Mouse (Mus musculus) olfactory bulb, adult 2 months (tissue): ENCODE measurements around the gene Trank1. TPM values are rescaled to one million over a fixed set of nuclear protein-coding genes. Genes with fewer than 3 reads are reported as not detected.

Experiments
- H3K27ac ChIP-seq: fragments of 200-500 bp; 2 replicates; pipeline ENCODE4 v1.5.1; 2012; ENCODE audit warnings: low read depth, low read length; ENCODE audit not compliant: insufficient read depth
- H3K4me1 ChIP-seq: fragments of 200-500 bp; 2 replicates; pipeline ENCODE4 v1.6.1; 2012; ENCODE audit warnings: low read length; ENCODE audit not compliant: control insufficient read depth, insufficient read depth
- H3K4me3 ChIP-seq: fragments of 200-500 bp; 2 replicates; pipeline ENCODE4 v1.5.1; 2012; ENCODE audit warnings: mild to moderate bottlenecking, low read depth, low read length, moderate library complexity; ENCODE audit not compliant: insufficient read depth
- CTCF ChIP-seq: fragments of 200-500 bp; IDR thresholded peaks from 2 replicates; pipeline ENCODE4 v1.5.1; 2012; ENCODE audit warnings: low read depth, mild to moderate bottlenecking, low read length, moderate library complexity; ENCODE audit not compliant: insufficient read depth
- POLR2A ChIP-seq: fragments of 200-500 bp; IDR thresholded peaks from 2 replicates; pipeline ENCODE4 v1.6.1; 2012; ENCODE audit warnings: mild to moderate bottlenecking, low read depth, low read length, moderate library complexity; ENCODE audit not compliant: insufficient read depth
- WGBS: fragments of 180-500 bp; shearing (Covaris S2); methylation state at CpG from one replicate; pipeline ENCODE4 v1.1.7; 2018; 5-methylcytosine and 5-hydroxymethylcytosine counted together
- polyA plus RNA-seq: library from polyadenylated mRNA; stranded (reverse); fragments of >200 nt; gene quantifications from 2 replicates; pipeline ENCODE4 v1.2.4, GENCODE M21; 2012; ENCODE audit warnings: low replicate concordance; ENCODE audit not compliant: missing spikeins, insufficient read depth, insufficient read length

Gene Trank1
- polyA plus RNA-seq, 1 experiment: 47.9 TPM

DNA sequence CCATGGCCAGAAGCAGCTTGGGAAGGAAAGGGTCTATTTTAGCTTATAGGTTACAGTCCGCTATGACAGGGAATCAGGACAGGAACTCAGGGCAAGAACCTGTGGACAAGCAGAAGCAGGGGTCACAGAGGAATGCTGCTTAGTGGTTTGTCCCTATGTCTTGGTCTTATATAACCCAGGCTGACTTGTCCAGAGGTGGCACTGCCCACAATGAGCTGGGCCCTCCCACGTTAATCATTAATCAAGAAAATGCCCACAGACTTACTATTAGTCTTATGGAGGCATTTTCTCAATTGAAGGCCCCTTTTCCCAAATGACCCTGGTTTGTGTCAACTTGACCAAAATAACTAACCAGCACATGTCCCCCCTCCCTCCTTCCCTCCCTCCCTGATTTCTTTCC, 129.6 kb downstream of the Trank1 start:
- TF ChIP-seq POLR2A: no peak
- TF ChIP-seq CTCF: no peak
- Histone ChIP-seq H3K27ac (no peak overlapping the region), H3K4me3 (no peak overlapping the region), H3K4me1 (peaks cover 10% of the 10 kb centered on the region)
- 94% methylated on average over 2 of the region's 2 CpGs for WGBS

Other genes with a start within 250 kb of the Trank1 start
- not detected in 2 replicates for gene Lrrfip2, start 194.1 kb upstream of the Trank1 start, polyA plus RNA-seq
- not detected in 2 replicates for gene Mlh1, start 39.9 kb upstream of the Trank1 start, polyA plus RNA-seq
- 80.5 TPM in 1 of 2 replicates, not detected in the other for gene Epm2aip1, start 39.8 kb upstream of the Trank1 start, polyA plus RNA-seq
- not detected in 2 replicates for gene Dclk3, start 127.3 kb downstream of the Trank1 start, polyA plus RNA-seq